Mouse (Mus musculus): Measurements from ENCODE around the gene Traf3ip1. TPM values are rescaled to one million over a fixed set of nuclear protein-coding genes. Genes with fewer than 3 reads are reported as not detected.

Gene Traf3ip1
- total and polyA plus RNA-seq, 3 experiments = 13.6 to 19.6 TPM; not detected in 1

DNA sequence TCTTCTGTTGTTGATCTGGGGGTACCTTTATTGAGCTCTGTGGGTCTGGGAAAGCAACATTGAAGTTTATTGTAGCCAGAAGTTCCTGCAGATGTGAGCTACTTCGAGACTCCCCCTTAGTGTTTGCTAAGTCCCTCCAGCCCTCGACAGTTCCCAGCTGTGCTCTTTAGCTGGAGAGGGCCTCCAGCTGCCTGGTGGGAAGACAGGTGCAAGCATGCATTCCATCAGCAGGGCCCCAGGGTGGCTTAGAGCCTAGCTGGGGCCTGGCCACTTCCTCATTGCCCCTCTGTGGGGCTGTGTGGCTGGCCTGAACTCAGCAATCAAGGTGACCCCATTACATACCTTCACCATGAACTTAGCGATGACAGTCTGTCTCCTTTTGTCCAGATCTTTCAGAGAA, 10.2 kb downstream of the Traf3ip1 start (continued):
- no peak for TF ChIP-seq ZMIZ1 (IDR thresholded peaks at IDR 0.05; ENCODE audit: low read depth, low read length)
- no peak for TF ChIP-seq USF1 (IDR thresholded peaks at IDR 0.05; ENCODE audit: low read depth, low read length)

GRCm38 (mm10) chr1:91514916-91515315, 20.5 kb downstream of the Traf3ip1 start:
- Histone ChIP-seq H3K79me2 (ENCODE audit: control insufficient read depth, insufficient read depth, low read length, poor library complexity) (no peaks in the 10 kb centered on the region), H3K4me3 (ENCODE audit: control insufficient read depth in 1 of 2, insufficient read depth in 1 of 2, low read depth in 2 of 2, low read length in 2 of 2) (no peak overlapping the region), H3K9me3 (replicated peaks; ENCODE audit: insufficient read depth, low read length) (no peaks in the 10 kb centered on the region), H3K27ac (ENCODE audit: control insufficient read depth, low read depth, low read length) (no peak overlapping the region), H3K36me3 (ENCODE audit: control insufficient read depth in 1 of 2, insufficient read depth in 2 of 2, low read length in 2 of 2) (no peaks in the 10 kb centered on the region; a peak in 2 of 4 replicates), H3K9ac (ENCODE audit: control insufficient read depth, low read depth, low read length, poor library complexity, severe bottlenecking) (no peak overlapping the region), H3K27me3 (ENCODE audit: control insufficient read depth in 1 of 2, insufficient read depth in 2 of 2, low read length in 2 of 2) (no peaks in the 10 kb centered on the region), H3K4me1 (ENCODE audit: control insufficient read depth in 1 of 2, insufficient read depth in 2 of 2, low read length in 2 of 2) (no peaks in the 10 kb centered on the region)
- no peak for DNase-seq (ENCODE audit: low read depth, low spot score)
- TF ChIP-seq TAL1 (IDR thresholded peaks at IDR 0.05; ENCODE audit: low read length) (no peak), SMC3 (IDR thresholded peaks at IDR 0.05; ENCODE audit: low read depth, low read length) (peak; percentile 16; the same call in 1 of the 2 replicates), CTCF (IDR thresholded peaks at IDR 0.05 in 2 of 3, conservative IDR thresholded peaks at IDR 0.05 in 1 of 3; ENCODE audit: control insufficient read depth in 1 of 3, insufficient read depth in 1 of 3, low read depth in 2 of 3, low read length in 3 of 3, poor library complexity in 1 of 3, severe bottlenecking in 1 of 3) (peak in 2 of 3 experiments; percentile 27 to 35; a peak in 4 of 6 replicates), MAFK (IDR thresholded peaks at IDR 0.05; ENCODE audit: borderline replicate concordance, low read depth, low read length) (no peak)

GRCm38 (mm10) chr1:91515642-91516041, 21.2 kb downstream of the Traf3ip1 start:
- no peak for DNase-seq (ENCODE audit: low read depth, low spot score)
- no peak overlapping the region for H3K27ac ChIP-seq (ENCODE audit: control insufficient read depth, low read depth, low read length)
- no peak overlapping the region for H3K4me3 ChIP-seq (ENCODE audit: control insufficient read depth in 1 of 2, insufficient read depth in 1 of 2, low read depth in 2 of 2, low read length in 2 of 2)
- H3K4me1 ChIP-seq (ENCODE audit: control insufficient read depth in 1 of 2, insufficient read depth in 2 of 2, low read length in 2 of 2) = no peaks in the 10 kb centered on the region
- TF ChIP-seq ZKSCAN1 (IDR thresholded peaks at IDR 0.05; ENCODE audit: low read depth, low read length) (no peak), TBP (IDR thresholded peaks at IDR 0.05; ENCODE audit: low read depth, low read length) (no peak), CHD1 (IDR thresholded peaks at IDR 0.05; ENCODE audit: low read depth, low read length) (no peak), E2F4 (IDR thresholded peaks at IDR 0.05; ENCODE audit: borderline replicate concordance, low read depth, low read length) (no peak), MYC (IDR thresholded peaks at IDR 0.05; ENCODE audit: low read depth, low read length) (no peak), HCFC1 (IDR thresholded peaks at IDR 0.05; ENCODE audit: low read depth, low read length) (no peak), POLR2A (IDR thresholded peaks at IDR 0.05; ENCODE audit: control insufficient read depth in 1 of 2, insufficient read depth in 1 of 2, low read depth in 1 of 2, low read length in 2 of 2, poor library complexity in 1 of 2) (no peak)
- H3K36me3 ChIP-seq (ENCODE audit: control insufficient read depth in 1 of 2, insufficient read depth in 2 of 2, low read length in 2 of 2) = no peaks in the 10 kb centered on the region; a peak in 2 of 4 replicates
- H3K9ac ChIP-seq (ENCODE audit: control insufficient read depth, low read depth, low read length, poor library complexity, severe bottlenecking) = no peak overlapping the region
- H3K9me3 ChIP-seq (replicated peaks; ENCODE audit: insufficient read depth, low read length) = no peaks in the 10 kb centered on the region
- H3K27me3 ChIP-seq (ENCODE audit: control insufficient read depth in 1 of 2, insufficient read depth in 2 of 2, low read length in 2 of 2) = no peaks in the 10 kb centered on the region
- H3K79me2 ChIP-seq (ENCODE audit: control insufficient read depth, insufficient read depth, low read length, poor library complexity) = no peaks in the 10 kb centered on the region

DNA sequence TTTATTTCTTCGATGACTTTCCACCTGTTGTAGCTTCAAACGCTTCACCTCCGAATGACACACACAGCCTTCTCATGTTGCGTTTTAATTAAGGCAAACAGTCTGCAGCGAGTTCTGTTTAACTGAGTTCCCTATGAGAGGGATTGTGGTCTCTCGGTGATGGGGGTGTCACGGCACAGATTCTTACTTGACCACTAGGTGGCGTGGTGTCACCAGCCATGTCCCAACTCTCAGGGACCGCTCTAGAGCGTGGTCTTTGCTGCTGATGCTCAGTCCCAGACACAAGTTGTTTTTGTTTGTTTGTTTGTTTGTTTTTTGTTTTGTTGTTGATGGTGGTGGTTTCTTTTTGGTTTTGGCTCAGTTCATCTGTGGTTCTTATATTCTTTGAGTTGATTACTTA, 29.3 kb downstream of the Traf3ip1 start:
- Histone ChIP-seq H3K9ac (ENCODE audit: control insufficient read depth, low read depth, low read length, poor library complexity, severe bottlenecking) (no peak overlapping the region), H3K79me2 (ENCODE audit: control insufficient read depth, insufficient read depth, low read length, poor library complexity) (no peaks in the 10 kb centered on the region), H3K4me1 (ENCODE audit: control insufficient read depth in 1 of 2, insufficient read depth in 2 of 2, low read length in 2 of 2) (no peaks in the 10 kb centered on the region), H3K27ac (ENCODE audit: control insufficient read depth, low read depth, low read length) (no peak overlapping the region), H3K36me3 (ENCODE audit: control insufficient read depth in 1 of 2, insufficient read depth in 2 of 2, low read length in 2 of 2) (no peaks in the 10 kb centered on the region; a peak in 1 of 4 replicates), H3K27me3 (ENCODE audit: control insufficient read depth in 1 of 2, insufficient read depth in 2 of 2, low read length in 2 of 2) (no peaks in the 10 kb centered on the region), H3K9me3 (replicated peaks; ENCODE audit: insufficient read depth, low read length) (no peaks in the 10 kb centered on the region), H3K4me3 (ENCODE audit: control insufficient read depth in 1 of 2, insufficient read depth in 1 of 2, low read depth in 2 of 2, low read length in 2 of 2) (no peak overlapping the region)
- DNase-seq (ENCODE audit: low read depth, low spot score) = peak; percentile 86
- TF ChIP-seq CHD1 (IDR thresholded peaks at IDR 0.05; ENCODE audit: low read depth, low read length) (no peak), TBP (IDR thresholded peaks at IDR 0.05; ENCODE audit: low read depth, low read length) (no peak), MYB (IDR thresholded peaks at IDR 0.05; ENCODE audit: low read depth, low read length) (0 out of 2 replicates have a peak, but pooled peaks have one; percentile 24), ETS1 (IDR thresholded peaks at IDR 0.05; ENCODE audit: low read depth, low read length) (no peak), ZNF384 (IDR thresholded peaks at IDR 0.05; ENCODE audit: low read depth, low read length) (no peak), MXI1 (IDR thresholded peaks at IDR 0.05; ENCODE audit: low read depth, low read length) (no peak), NRF1 (IDR thresholded peaks at IDR 0.05; ENCODE audit: insufficient read depth, low read depth, low read length, poor library complexity, severe bottlenecking) (no peak), MEF2A (IDR thresholded peaks at IDR 0.05; ENCODE audit: extremely low read depth, insufficient replicate concordance, low read depth, low read length, poor library complexity, severe bottlenecking) (no peak), POLR2AphosphoS5 (IDR thresholded peaks at IDR 0.05; ENCODE audit: borderline replicate concordance, low read depth, low read length) (no peak), USF1 (IDR thresholded peaks at IDR 0.05; ENCODE audit: low read depth, low read length) (no peak), KAT2A (conservative IDR thresholded peaks at IDR 0.05; ENCODE audit: low read depth, low read length) (no peak), TCF12 (IDR thresholded peaks at IDR 0.05; ENCODE audit: low read depth, low read length) (0 out of 2 replicates have a peak, but pooled peaks have one; percentile 20), NELFE (IDR thresholded peaks at IDR 0.05; ENCODE audit: low read depth, low read length) (no peak), ELF1 (IDR thresholded peaks at IDR 0.05; ENCODE audit: low read depth, low read length) (0 out of 2 replicates have a peak, but pooled peaks have one; percentile 14)

Data from MEL (cell line).